Mouse (Mus musculus) effector memory CD4-positive, alpha-beta T cell, adult 5 months (primary cell): ENCODE results near the gene Olfr1499. TPM values are rescaled to one million over a fixed set of nuclear protein-coding genes. Genes with fewer than 3 reads are reported as not detected.

Source experiments
- polyA plus RNA-seq: library from polyadenylated mRNA; unstranded; fragments of 100-300 nt; shearing (Covaris generic); gene quantifications from one replicate; pipeline ENCODE4 v1.2.1, GENCODE M21; 2017

Gene Olfr1499
- polyA plus RNA-seq = 0.36 TPM

GRCm38 (mm10) chr19:13819347-13819746 is at the start of gene Olfr1499:
Gene Olfr1499 (minus strand): TSS chr19:13819447.

GRCm38 (mm10) chr19:13861495-13861894 is 42.2 kb upstream of the Olfr1499 start, which contains the start of gene Olfr1502:
Gene Olfr1502 (plus strand): TSS chr19:13861795.

GRCm38 (mm10) chr19:13850592-13850991 is 31.3 kb upstream of the Olfr1499 start, which contains the start of gene Olfr1501:
Gene Olfr1501 (minus strand): TSS chr19:13850692.

DNA sequence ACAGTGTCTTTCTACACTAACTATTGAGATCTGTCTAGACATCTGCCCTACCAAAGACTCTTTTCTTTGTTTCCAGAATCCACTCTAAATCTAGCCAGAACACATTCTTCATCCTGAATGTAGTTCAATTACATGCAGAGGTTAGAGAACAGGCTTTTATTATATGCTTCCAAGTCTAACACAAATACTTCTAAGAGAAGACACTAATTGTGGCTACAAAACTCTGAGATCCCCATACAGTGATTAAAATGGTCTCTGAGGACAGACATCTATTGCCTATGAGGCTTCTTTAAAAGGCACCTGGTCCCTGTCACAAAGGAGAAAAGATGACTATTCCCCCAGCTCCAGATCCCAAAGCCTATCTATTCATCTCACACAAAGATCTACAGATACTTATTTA is 11.1 kb upstream of the Olfr1499 start, which contains the start of gene Olfr1500:
Gene Olfr1500, minus strand, starts transcription at position 101 of the 400 bp plus-strand sequence.

GRCm38 (mm10) chr19:13798102-13798501 is 21.1 kb downstream of the Olfr1499 start, which contains the start of gene Olfr1497:
Gene Olfr1497 (minus strand): TSS chr19:13798202.

DNA sequence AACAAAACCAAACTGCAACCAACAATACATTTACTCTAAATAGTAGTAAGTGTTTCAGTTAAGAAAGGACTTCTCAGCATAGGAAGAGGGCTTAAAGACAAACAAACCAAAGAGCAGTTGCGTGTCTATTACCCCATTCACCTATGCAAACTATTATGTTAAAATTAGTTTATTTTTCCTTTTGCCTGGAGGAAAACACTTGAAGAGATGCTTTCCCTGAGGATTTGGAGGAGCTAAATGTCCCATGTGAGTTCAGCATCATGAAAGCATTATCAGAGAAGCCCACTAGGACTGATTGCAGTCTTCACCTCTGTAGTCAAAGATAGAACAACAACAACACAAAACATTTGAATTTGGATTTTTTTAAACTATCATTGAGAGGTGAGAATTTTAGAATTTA is 41.7 kb downstream of the Olfr1499 start, which contains the start of gene Olfr1496:
Gene Olfr1496, plus strand, starts transcription at position 301 of the 400 bp plus-strand sequence.

GRCm38 (mm10) chr19:13764306-13764705 is 54.9 kb downstream of the Olfr1499 start, which contains the start of gene Olfr1495:
Gene Olfr1495 (plus strand): TSS chr19:13764606.

Other genes with a start within 250 kb of the Olfr1499 start
- not detected for gene Olfr1484, start 235.9 kb downstream of the Olfr1499 start, polyA plus RNA-seq
- not detected for gene Olfr1487, start 202.1 kb downstream of the Olfr1499 start, polyA plus RNA-seq
- not detected for gene Olfr1489, start 187.8 kb downstream of the Olfr1499 start, polyA plus RNA-seq
- gene Olfr1490, start 168.4 kb downstream of the Olfr1499 start, polyA plus RNA-seq = not detected
- gene Olfr1491, start 122.2 kb downstream of the Olfr1499 start, polyA plus RNA-seq = not detected
- gene Olfr1493-ps1, start 96.2 kb downstream of the Olfr1499 start, polyA plus RNA-seq = not detected
- not detected for gene Olfr1494, start 79.7 kb downstream of the Olfr1499 start, polyA plus RNA-seq
- gene Olfr1495, start 54.8 kb downstream of the Olfr1499 start, polyA plus RNA-seq = not detected
- not detected for gene Olfr1496, start 41.6 kb downstream of the Olfr1499 start, polyA plus RNA-seq
- not detected for gene Olfr1497, start 21.2 kb downstream of the Olfr1499 start, polyA plus RNA-seq
- gene Olfr1500, start 11.0 kb upstream of the Olfr1499 start, polyA plus RNA-seq = not detected
- gene Olfr1501, start 31.2 kb upstream of the Olfr1499 start, polyA plus RNA-seq = 0.54 TPM
- not detected for gene Olfr1502, start 42.3 kb upstream of the Olfr1499 start, polyA plus RNA-seq
- not detected for gene Olfr1504, start 78.5 kb upstream of the Olfr1499 start, polyA plus RNA-seq
- gene Olfr1505, start 94.1 kb upstream of the Olfr1499 start, polyA plus RNA-seq = not detected